Mouse (Mus musculus) G1E (cell line): Measurements from ENCODE around the gene AC124108.1.

ENCODE experiments used
- CTCF ChIP-seq: IDR thresholded peaks from 2 replicates; pipeline ENCODE4 v1.5.1; 2012; ENCODE audit warnings: low read depth, low read length, inconsistent platforms, mixed read lengths
- GATA1 ChIP-seq: IDR thresholded peaks from 2 replicates; pipeline ENCODE4 v1.6.1; 2012; ENCODE audit warnings: borderline replicate concordance, low read length, inconsistent platforms, mixed read lengths
- POLR2AphosphoS5 ChIP-seq: IDR thresholded peaks from 2 replicates; pipeline ENCODE4 v1.6.1; 2012; ENCODE audit warnings: low read depth, low read length, inconsistent platforms; ENCODE audit not compliant: insufficient replicate concordance

DNA sequence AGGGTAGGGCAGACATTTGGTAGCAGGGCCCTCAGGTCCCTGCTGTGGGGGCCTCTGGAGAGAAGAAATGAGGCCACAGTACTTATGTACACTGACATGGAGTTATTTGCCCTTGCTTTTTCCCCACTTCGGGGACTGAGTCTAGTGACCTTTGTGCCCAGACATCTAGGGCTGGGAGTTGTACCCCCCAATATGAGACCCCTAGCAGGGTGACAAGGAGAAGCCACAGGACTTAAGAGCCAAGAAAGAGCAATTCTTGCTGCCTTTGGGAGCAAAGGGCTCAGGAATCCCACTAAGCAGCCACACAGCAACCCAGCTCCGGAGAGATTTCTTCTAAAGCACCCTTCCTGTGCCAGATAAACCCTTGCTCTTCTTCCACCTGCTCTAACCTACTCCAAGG, 10.7 kb downstream of the AC124108.1 start:
- no peak for TF ChIP-seq CTCF
- TF ChIP-seq GATA1, result no peak
- no peak for TF ChIP-seq POLR2AphosphoS5
